Mouse (Mus musculus) cerebellum, adult 2 months (tissue): ENCODE measurements at regions not wholly inside any gene's neighbourhood (a gene's known extent, or its start where the extent isn't known, plus 50 kb on each side); places are given as distances from the start of the nearest gene placed in this dataset.

ENCODE experiments used
- DNase-seq, 2 experiments: peaks; one replicate each; pipeline ENCODE4 v3.0.0; 2021
- H3K27ac ChIP-seq: fragments of 200-500 bp; 2 replicates; pipeline ENCODE4 v1.5.1; 2012; ENCODE audit warnings: low read length, control low read depth, inconsistent platforms; ENCODE audit not compliant: insufficient read depth
- H3K27me3 ChIP-seq: fragments of 200-500 bp; 2 replicates; pipeline ENCODE4 v1.6.1; 2012; ENCODE audit warnings: inconsistent platforms, mild to moderate bottlenecking, low read length, moderate library complexity; ENCODE audit not compliant: control insufficient read depth, insufficient read depth
- H3K4me1 ChIP-seq: fragments of 200-500 bp; 2 replicates; pipeline ENCODE4 v1.6.1; 2011; ENCODE audit warnings: low read length; ENCODE audit not compliant: control insufficient read depth, insufficient read depth
- H3K4me3 ChIP-seq: fragments of 200-500 bp; replicated peaks from 2 replicates; pipeline ENCODE3; 2011; ENCODE audit warnings: mild to moderate bottlenecking, low read depth, low read length, control low read depth; ENCODE audit not compliant: insufficient read depth
- CTCF ChIP-seq: fragments of 200-500 bp; IDR thresholded peaks from 2 replicates; pipeline ENCODE4 v1.5.1; 2011; ENCODE audit warnings: low read depth, mild to moderate bottlenecking, control low read depth, low read length, moderate library complexity, borderline replicate concordance; ENCODE audit not compliant: insufficient read depth
- POLR2A ChIP-seq: fragments of 200-500 bp; IDR thresholded peaks from 2 replicates; pipeline ENCODE4 v1.6.1; 2011; ENCODE audit warnings: low read length, control low read depth, borderline replicate concordance; ENCODE audit not compliant: insufficient read depth
- WGBS: fragments of 180-500 bp; shearing (Covaris S2); methylation state at CpG from one replicate; pipeline ENCODE4 v1.1.7; 2018; 5-methylcytosine and 5-hydroxymethylcytosine counted together

DNA sequence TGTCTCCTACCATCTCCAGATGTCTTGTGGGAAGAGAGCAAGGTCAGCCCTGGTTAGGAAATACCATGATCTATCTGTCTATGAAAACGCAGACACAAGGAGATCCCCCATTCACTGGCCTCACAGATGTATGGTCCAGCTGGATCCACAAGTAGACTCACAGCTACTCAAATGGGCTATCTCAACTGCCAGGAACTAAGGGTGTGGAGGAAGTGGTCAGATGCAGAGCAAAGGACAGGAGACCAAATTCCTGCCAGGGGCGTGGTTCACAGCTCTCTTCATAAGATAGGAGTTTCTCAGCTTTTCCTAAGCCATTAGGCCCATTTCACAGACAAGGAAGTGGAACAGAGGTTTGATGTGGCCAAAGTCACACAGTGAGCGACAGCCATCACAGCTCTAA is 84.0 kb upstream of the Mgme1 start:
- Histone ChIP-seq H3K27ac (no peak overlapping the region), H3K27me3 (no peaks in the 10 kb centered on the region), H3K4me3 (no peak overlapping the region), H3K4me1 (peaks cover 4% of the 10 kb centered on the region; the same call in 1 of the 2 replicates)
- WGBS = 97% methylated on average over 3 of the region's 3 CpGs
- no peak for TF ChIP-seq CTCF
- TF ChIP-seq POLR2A = no peak
- DNase-seq = no peak

DNA sequence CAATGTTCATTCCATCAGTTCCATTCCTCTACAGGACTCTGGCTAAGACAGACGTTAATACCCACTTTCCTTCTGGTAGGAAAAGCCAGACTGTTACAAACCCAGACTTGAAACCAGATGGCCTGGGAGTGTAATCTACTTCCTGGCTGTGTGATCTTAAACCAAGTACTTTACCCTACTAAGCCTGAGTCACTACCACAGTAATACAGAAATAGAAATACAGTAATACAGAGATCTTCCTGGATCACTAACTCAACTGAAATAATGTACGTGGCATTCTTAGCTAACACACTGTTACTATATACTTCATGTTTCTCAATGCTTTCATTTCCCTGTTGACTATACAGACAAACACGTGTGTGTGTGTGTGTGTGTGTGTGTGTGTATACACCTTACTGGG is 82.4 kb upstream of the Mgme1 start:
- peaks cover 4% of the 10 kb centered on the region; the same call in 1 of the 2 replicates for H3K4me1 ChIP-seq
- TF ChIP-seq POLR2A (no peak), CTCF (no peak)
- no peaks in the 10 kb centered on the region for H3K27me3 ChIP-seq
- WGBS = 71% methylated on average over 3 of the region's 3 CpGs
- H3K4me3 ChIP-seq = no peak overlapping the region
- DNase-seq = no peak
- no peak overlapping the region for H3K27ac ChIP-seq

DNA sequence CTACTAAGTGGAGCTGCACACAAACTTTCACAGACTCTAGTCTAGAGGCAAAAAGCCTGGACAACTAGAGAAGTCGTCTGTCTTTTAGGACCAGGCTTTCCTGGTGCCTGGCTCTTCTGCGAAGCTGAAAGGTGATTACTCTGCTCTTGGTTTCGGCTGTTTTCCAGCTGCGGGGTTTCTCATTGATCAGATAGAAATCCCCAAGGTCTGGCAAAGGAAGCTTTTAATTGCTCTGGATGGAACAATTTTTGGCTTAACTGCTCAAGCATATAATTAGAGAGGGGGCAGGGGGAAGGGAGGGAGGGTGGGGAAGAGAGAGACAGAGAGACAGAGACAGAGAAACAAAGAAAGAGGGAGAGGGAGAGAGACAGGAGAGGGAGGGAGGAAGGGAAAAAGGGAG is 82.0 kb upstream of the Mgme1 start:
- no peak overlapping the region for H3K27ac ChIP-seq
- WGBS = 32% methylated on average over 4 of the region's 4 CpGs
- H3K27me3 ChIP-seq = no peaks in the 10 kb centered on the region
- DNase-seq = no peak
- H3K4me3 ChIP-seq = no peak overlapping the region
- TF ChIP-seq POLR2A = no peak
- no peak for TF ChIP-seq CTCF
- peaks cover 1% of the 10 kb centered on the region; the same call in 1 of the 2 replicates for H3K4me1 ChIP-seq

DNA sequence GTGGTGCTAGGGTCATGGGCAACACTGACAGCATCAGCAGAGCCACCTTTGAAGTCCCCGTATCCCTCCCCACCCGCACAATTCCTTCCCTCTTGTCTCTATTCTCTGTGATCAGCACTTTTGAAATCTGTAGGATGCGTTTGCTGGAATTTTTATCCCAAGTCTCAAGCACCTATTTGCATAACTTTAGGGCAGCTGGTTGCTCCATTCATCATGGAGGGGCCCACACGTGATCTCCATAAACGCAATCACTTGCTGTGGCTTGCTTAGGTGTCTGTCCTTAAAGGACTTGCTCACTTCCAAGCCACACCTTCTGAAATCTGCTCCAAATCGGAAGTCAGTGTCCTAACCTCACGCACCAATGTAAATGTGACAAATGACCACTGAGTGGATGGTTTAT is 80.7 kb upstream of the Mgme1 start:
- no peak for TF ChIP-seq CTCF
- H3K4me1 ChIP-seq = no peaks in the 10 kb centered on the region
- no peak overlapping the region for H3K4me3 ChIP-seq
- 87% methylated on average over 7 of the region's 7 CpGs for WGBS
- no peaks in the 10 kb centered on the region for H3K27me3 ChIP-seq
- H3K27ac ChIP-seq = no peak overlapping the region
- DNase-seq = no peak

DNA sequence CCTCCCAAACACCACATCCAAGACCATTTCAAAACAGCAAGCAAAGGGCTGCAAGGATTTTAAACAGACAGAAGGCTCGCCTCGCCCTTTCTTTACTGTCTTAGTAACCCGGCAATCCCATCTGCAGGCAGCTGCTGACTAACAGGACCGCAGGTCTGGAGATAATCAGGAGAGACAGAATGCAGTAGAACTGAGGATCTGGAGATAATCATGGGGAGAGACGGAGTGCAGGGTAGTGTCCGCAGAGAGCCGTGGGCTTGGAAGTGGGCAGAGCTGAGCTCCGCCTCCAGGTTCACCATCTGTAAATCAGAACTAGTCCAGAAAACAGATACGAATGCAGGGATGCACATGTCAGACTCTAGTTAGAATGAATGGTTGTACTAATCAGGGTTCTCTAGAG is 79.4 kb upstream of the Mgme1 start:
- no peak for DNase-seq
- TF ChIP-seq POLR2A (no peak), CTCF (no peak)
- 67% methylated on average over 9 of the region's 9 CpGs for WGBS
- Histone ChIP-seq H3K27me3 (no peaks in the 10 kb centered on the region), H3K4me3 (no peak overlapping the region), H3K27ac (no peak overlapping the region), H3K4me1 (no peaks in the 10 kb centered on the region)

DNA sequence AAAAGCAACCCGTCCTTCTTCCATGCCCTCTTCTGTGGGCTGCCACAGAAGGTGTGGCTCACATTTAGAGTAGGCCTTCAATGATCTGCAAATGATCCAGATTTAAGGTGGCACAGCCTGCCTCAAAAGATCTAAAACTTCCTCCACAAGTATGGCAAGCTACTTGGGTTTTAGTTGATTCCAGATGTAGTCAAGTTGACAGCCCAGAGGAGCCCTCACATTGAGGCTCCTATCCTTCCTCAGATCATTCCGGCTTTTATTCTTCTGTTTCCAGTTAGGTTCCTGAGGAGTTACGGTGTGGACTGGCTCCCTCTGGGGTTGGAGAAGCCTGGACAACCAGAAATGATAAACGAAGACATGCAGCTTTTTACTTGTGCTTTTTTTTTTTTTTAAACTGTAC is 78.8 kb upstream of the Mgme1 start:
- TF ChIP-seq POLR2A (no peak), CTCF (no peak)

DNA sequence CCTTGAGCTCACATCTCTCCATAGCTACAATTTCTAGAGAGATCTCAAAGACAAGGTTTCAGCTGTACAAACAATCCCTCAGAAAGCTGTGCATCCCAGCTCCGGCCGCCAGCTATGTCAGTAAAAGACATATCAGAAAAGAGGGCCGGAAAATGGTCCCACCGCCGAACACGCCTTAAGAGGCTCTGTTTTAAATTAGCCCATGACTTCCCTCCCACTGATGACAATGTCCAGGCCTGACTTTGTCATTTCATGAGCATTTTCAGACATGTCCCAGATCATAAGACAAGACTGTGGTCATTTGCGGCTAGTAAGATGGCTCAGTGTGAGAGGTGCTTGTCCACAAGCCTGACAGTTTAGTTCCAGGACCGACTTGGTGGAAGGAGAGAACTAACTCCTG is 78.0 kb upstream of the Mgme1 start:
- no peaks in the 10 kb centered on the region; the same call in 1 of the 2 replicates for H3K27me3 ChIP-seq
- 90% methylated on average over 8 of the region's 8 CpGs for WGBS
- no peak overlapping the region for H3K27ac ChIP-seq
- no peak overlapping the region for H3K4me3 ChIP-seq
- TF ChIP-seq CTCF (no peak), POLR2A (no peak)
- H3K4me1 ChIP-seq = no peaks in the 10 kb centered on the region
- no peak for DNase-seq

More for the DNA sequence above, 78.8 kb upstream of the Mgme1 start:
- Histone ChIP-seq H3K4me1 (no peaks in the 10 kb centered on the region), H3K4me3 (no peak overlapping the region), H3K27me3 (no peaks in the 10 kb centered on the region; the same call in 1 of the 2 replicates), H3K27ac (no peak overlapping the region)
- no peak for DNase-seq
- WGBS = 83% methylated on average over 4 of the region's 4 CpGs

DNA sequence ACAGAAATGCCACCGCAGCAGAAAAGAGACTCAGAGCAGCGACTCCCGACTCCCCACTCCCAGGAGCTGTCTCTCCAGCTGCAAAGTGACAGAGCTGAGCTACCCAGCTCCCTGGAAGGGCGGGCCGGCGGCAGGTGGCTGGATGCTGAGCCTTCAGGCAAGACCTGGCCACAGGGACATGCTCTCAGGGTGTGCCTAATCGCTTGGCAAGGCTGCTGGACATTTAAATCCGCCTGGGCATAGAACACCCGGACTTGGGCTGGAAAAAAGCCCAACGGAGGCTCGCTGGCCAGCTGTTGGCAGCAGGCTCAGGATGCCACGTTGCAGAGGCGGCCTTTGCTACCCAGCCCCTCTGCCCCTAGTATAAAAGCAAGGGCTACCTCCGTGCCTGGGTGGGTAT is 74.6 kb upstream of the Mgme1 start:
- TF ChIP-seq POLR2A = no peak
- TF ChIP-seq CTCF = no peak
- DNase-seq = no peak
- 16% methylated on average over 14 of the region's 14 CpGs for WGBS
- Histone ChIP-seq H3K4me1 (no peaks in the 10 kb centered on the region), H3K27ac (no peak overlapping the region), H3K4me3 (no peak overlapping the region), H3K27me3 (no peaks in the 10 kb centered on the region; the same call in 1 of the 2 replicates)
